Mouse (Mus musculus) brain, embryonic 14.5 days (tissue): Measurements from ENCODE around the gene Meox1.

Experiments used
- CTCF ChIP-seq: fragments of 200-500 bp; IDR thresholded peaks from 2 replicates; pipeline ENCODE4 v1.5.1; 2012; ENCODE audit warnings: inconsistent platforms, mild to moderate bottlenecking, moderate library complexity, borderline replicate concordance; ENCODE audit not compliant: insufficient read depth, insufficient read length; ENCODE audit errors: extremely low read depth
- POLR2A ChIP-seq: fragments of 200-500 bp; IDR thresholded peaks from 2 replicates; pipeline ENCODE4 v1.6.1; 2012; ENCODE audit warnings: mild to moderate bottlenecking, inconsistent platforms, borderline replicate concordance; ENCODE audit not compliant: poor library complexity, insufficient read depth, insufficient read length, severe bottlenecking; ENCODE audit errors: extremely low read depth

GRCm38 (mm10) chr11:101891451-101891850 is 2.7 kb downstream of the Meox1 start:
- no peak for TF ChIP-seq POLR2A
- TF ChIP-seq CTCF: no peak
